Mouse (Mus musculus): Measurements from ENCODE around the gene Rpp40.

GRCm38 (mm10) chr13:35940934-35941333 is 34.8 kb upstream of the Rpp40 start:
- TF ChIP-seq CTCF (IDR thresholded peaks at IDR 0.05; ENCODE audit: extremely low read depth, insufficient read depth, low read length), result no peak
- TF ChIP-seq POLR2A (IDR thresholded peaks at IDR 0.05; ENCODE audit: extremely low read depth, insufficient read depth, low read length), result no peak
